Comparison of ENCODE assay signal across 8 mouse cellular contexts in genomic region chr13:41709071-41709470, GRCm38 (mm10).
"Had no signal": no experiment of that assay in that cellular context is flagged by ENCODE, and none has a peak within 500 bp of the region (broad histone marks: within the 10 kb centered on the region; RNA-seq: fewer than 3 reads in every experiment).

No protein-coding gene starts in this region.

- H3K4me2 ChIP-seq: limb, embryonic 12.5 days; limb, embryonic 15.5 days; liver, embryonic 11.5 days; lung, embryonic 14.5 days; neural tube, embryonic 12.5 days had no signal

- H3K27me3 ChIP-seq: limb, embryonic 15.5 days; neural tube, embryonic 12.5 days; neural tube, embryonic 15.5 days had no signal

- H3K9ac ChIP-seq: limb, embryonic 12.5 days; limb, embryonic 15.5 days; liver, embryonic 14.5 days; liver, postnatal 0 days; lung, embryonic 14.5 days; neural tube, embryonic 12.5 days; neural tube, embryonic 15.5 days had no signal

- H3K9me3 ChIP-seq: limb, embryonic 12.5 days; limb, embryonic 15.5 days; neural tube, embryonic 12.5 days; neural tube, embryonic 15.5 days had no signal

- H3K36me3 ChIP-seq: limb, embryonic 12.5 days; limb, embryonic 15.5 days; neural tube, embryonic 12.5 days; neural tube, embryonic 15.5 days had no signal

- ATAC-seq: liver, postnatal 0 days had no signal

- H3K27ac ChIP-seq: limb, embryonic 12.5 days; limb, embryonic 15.5 days; liver, embryonic 14.5 days; neural tube, embryonic 12.5 days; neural tube, embryonic 15.5 days had no signal

- H3K4me3 ChIP-seq: limb, embryonic 12.5 days; limb, embryonic 15.5 days; neural tube, embryonic 12.5 days; neural tube, embryonic 15.5 days had no signal

- H3K4me1 ChIP-seq: limb, embryonic 15.5 days had no signal
